ENCODE assay signal across 25 mouse cellular contexts in the genomic region with DNA sequence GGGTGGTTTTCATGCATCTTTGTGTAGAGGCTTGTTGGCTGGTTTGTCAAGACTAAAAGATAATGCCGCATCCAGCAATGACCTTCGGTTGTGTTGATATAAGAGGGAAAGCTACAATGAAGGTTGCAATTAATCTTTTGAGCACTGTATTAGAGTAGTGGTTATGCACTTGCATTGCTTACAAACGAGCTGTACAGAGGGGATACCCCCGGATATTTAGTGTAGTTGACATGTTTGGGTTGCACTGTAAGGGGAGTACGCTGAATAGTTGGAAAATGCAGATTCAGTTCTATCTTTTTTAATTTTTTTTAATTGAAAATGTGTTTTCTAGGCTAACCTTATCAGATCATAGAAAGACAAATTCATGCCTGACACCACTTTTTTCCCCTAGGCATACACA. TPM values are rescaled to one million over a fixed set of nuclear protein-coding genes. Genes with fewer than 3 reads are reported as not detected.
A peak's percentile ranks its signal among the peaks of the same experiment; 100 is the strongest.
DNase-seq lines count a peak whose midpoint lies in the region; ATAC-seq and TF ChIP-seq lines count a peak whose summit lies in the region.
"Had no signal": no experiment of that assay in that cellular context is flagged by ENCODE, and none has a peak within 500 bp of the region (broad histone marks: within the 10 kb centered on the region; RNA-seq: fewer than 3 reads in every experiment).

No protein-coding gene starts in this region.

- no peaks in the 10 kb centered on the region; the same call in 1 of the 2 replicates for H3K36me3 ChIP-seq in forebrain, embryonic 10.5 days (replicated peaks)
- H3K36me3 ChIP-seq in forebrain, embryonic 14.5 days (ENCODE audit: control insufficient read depth, insufficient read depth, low read length): no peaks in the 10 kb centered on the region
- H3K36me3 ChIP-seq in forebrain, embryonic 13.5 days (ENCODE audit: poor library complexity, severe bottlenecking): no peaks in the 10 kb centered on the region
- H3K36me3 ChIP-seq in forebrain, embryonic 16.5 days (ENCODE audit: control insufficient read depth, insufficient read depth): no peaks in the 10 kb centered on the region
- no peaks in the 10 kb centered on the region; the same call in 1 of the 2 replicates for H3K36me3 ChIP-seq in midbrain, embryonic 10.5 days
- H3K36me3 ChIP-seq in midbrain, postnatal 0 days (ENCODE audit: insufficient read depth, low read length): no peaks in the 10 kb centered on the region
- no peaks in the 10 kb centered on the region for H3K36me3 ChIP-seq in midbrain, embryonic 15.5 days (replicated peaks)
- H3K36me3 ChIP-seq in midbrain, embryonic 16.5 days (ENCODE audit: control insufficient read depth, insufficient read depth, low read length): no peaks in the 10 kb centered on the region; the same call in 1 of the 2 replicates
- H3K36me3 ChIP-seq: embryonic facial prominence, embryonic 10.5 days; embryonic facial prominence, embryonic 13.5 days; intestine, embryonic 15.5 days had no signal

- no peak overlapping the region for H3K4me2 ChIP-seq in forebrain, embryonic 14.5 days (ENCODE audit: low read length)
- no peak overlapping the region for H3K4me2 ChIP-seq in forebrain, embryonic 13.5 days
- H3K4me2 ChIP-seq in forebrain, embryonic 16.5 days (ENCODE audit: low read length): no peak overlapping the region
- no peak overlapping the region for H3K4me2 ChIP-seq in midbrain, postnatal 0 days (ENCODE audit: low read depth, low read length, poor library complexity, severe bottlenecking)
- no peak overlapping the region for H3K4me2 ChIP-seq in midbrain, embryonic 15.5 days
- no peak overlapping the region for H3K4me2 ChIP-seq in midbrain, embryonic 16.5 days (ENCODE audit: low read length)
- H3K4me2 ChIP-seq: embryonic facial prominence, embryonic 13.5 days; heart, embryonic 11.5 days; intestine, embryonic 15.5 days had no signal

- H3K27me3 ChIP-seq in forebrain, embryonic 10.5 days (ENCODE audit: poor library complexity, severe bottlenecking): no peaks in the 10 kb centered on the region
- no peaks in the 10 kb centered on the region for H3K27me3 ChIP-seq in forebrain, embryonic 14.5 days (replicated peaks; ENCODE audit: control insufficient read depth, insufficient read depth, low read length)
- H3K27me3 ChIP-seq in forebrain, embryonic 13.5 days: no peaks in the 10 kb centered on the region
- no peaks in the 10 kb centered on the region for H3K27me3 ChIP-seq in forebrain, embryonic 16.5 days (replicated peaks; ENCODE audit: control insufficient read depth, insufficient read depth, low read length)
- no peaks in the 10 kb centered on the region for H3K27me3 ChIP-seq in midbrain, embryonic 10.5 days (ENCODE audit: low read depth, poor library complexity, severe bottlenecking)
- H3K27me3 ChIP-seq in midbrain, postnatal 0 days (ENCODE audit: insufficient read depth, low read length): no peaks in the 10 kb centered on the region
- H3K27me3 ChIP-seq in midbrain, embryonic 15.5 days (replicated peaks): no peaks in the 10 kb centered on the region
- H3K27me3 ChIP-seq in midbrain, embryonic 16.5 days (ENCODE audit: control insufficient read depth, insufficient read depth, low read depth, low read length): no peaks in the 10 kb centered on the region
- H3K27me3 ChIP-seq: embryonic facial prominence, embryonic 13.5 days; hindbrain, embryonic 15.5 days; intestine, embryonic 15.5 days had no signal

- TF ChIP-seq CTCF in midbrain, postnatal 0 days (IDR thresholded peaks at IDR 0.05): no peak

- no peak overlapping the region for H3K9ac ChIP-seq in forebrain, embryonic 14.5 days (ENCODE audit: low read length)
- H3K9ac ChIP-seq in forebrain, embryonic 13.5 days: no peak overlapping the region
- H3K9ac ChIP-seq in forebrain, embryonic 16.5 days (replicated peaks; ENCODE audit: low read depth, low read length): no peak overlapping the region
- H3K9ac ChIP-seq in midbrain, postnatal 0 days (replicated peaks; ENCODE audit: low read length, poor library complexity, severe bottlenecking): no peak overlapping the region
- no peak overlapping the region for H3K9ac ChIP-seq in midbrain, embryonic 15.5 days
- no peak overlapping the region for H3K9ac ChIP-seq in midbrain, embryonic 16.5 days (ENCODE audit: low read depth, low read length)
- H3K9ac ChIP-seq: embryonic facial prominence, embryonic 13.5 days; hindbrain, embryonic 15.5 days; intestine, embryonic 15.5 days had no signal

- no peak overlapping the region for H3K4me3 ChIP-seq in forebrain, embryonic 10.5 days
- H3K4me3 ChIP-seq in forebrain, embryonic 14.5 days (ENCODE audit: low read depth, low read length): no peak overlapping the region
- H3K4me3 ChIP-seq in forebrain, embryonic 13.5 days: no peak overlapping the region
- H3K4me3 ChIP-seq in forebrain, embryonic 16.5 days (replicated peaks; ENCODE audit: low read length): no peak overlapping the region
- no peak overlapping the region for H3K4me3 ChIP-seq in midbrain, embryonic 10.5 days
- H3K4me3 ChIP-seq in midbrain, postnatal 0 days (ENCODE audit: low read depth, low read length): no peak overlapping the region
- no peak overlapping the region for H3K4me3 ChIP-seq in midbrain, embryonic 15.5 days
- no peak overlapping the region for H3K4me3 ChIP-seq in midbrain, embryonic 16.5 days (ENCODE audit: low read depth, low read length)
- H3K4me3 ChIP-seq: embryonic facial prominence, embryonic 10.5 days; embryonic facial prominence, embryonic 13.5 days; erythroblast, embryonic 14.5 days; gastrocnemius, adult 2 months; hindbrain, embryonic 15.5 days; intestine, embryonic 15.5 days had no signal

- peak overlapping the region; percentile 77 for H3K27ac ChIP-seq in forebrain, embryonic 10.5 days
- no peak overlapping the region for H3K27ac ChIP-seq in forebrain, embryonic 14.5 days (ENCODE audit: low read depth, low read length)
- H3K27ac ChIP-seq in forebrain, embryonic 13.5 days: no peak overlapping the region
- no peak overlapping the region for H3K27ac ChIP-seq in forebrain, embryonic 16.5 days (ENCODE audit: low read length)
- H3K27ac ChIP-seq in midbrain, embryonic 10.5 days (replicated peaks): peak overlapping the region; percentile 60
- no peak overlapping the region for H3K27ac ChIP-seq in midbrain, postnatal 0 days (ENCODE audit: low read depth, low read length)
- H3K27ac ChIP-seq in midbrain, embryonic 15.5 days: peak overlapping the region; percentile 20; the same call in 1 of the 2 replicates
- no peak overlapping the region for H3K27ac ChIP-seq in midbrain, embryonic 16.5 days (ENCODE audit: low read length)
- H3K27ac ChIP-seq: embryonic facial prominence, embryonic 10.5 days; embryonic facial prominence, embryonic 13.5 days; gastrocnemius, adult 2 months; hindbrain, embryonic 15.5 days; intestine, embryonic 15.5 days had no signal

- H3K4me1 ChIP-seq in forebrain, embryonic 10.5 days: peaks cover 34% of the 10 kb centered on the region
- no peaks in the 10 kb centered on the region; the same call in 1 of the 2 replicates for H3K4me1 ChIP-seq in forebrain, embryonic 14.5 days (ENCODE audit: control insufficient read depth, insufficient read depth, low read length)
- peaks cover 15% of the 10 kb centered on the region for H3K4me1 ChIP-seq in forebrain, embryonic 13.5 days
- peaks cover 4% of the 10 kb centered on the region; the same call in 1 of the 2 replicates for H3K4me1 ChIP-seq in forebrain, embryonic 16.5 days (replicated peaks; ENCODE audit: control insufficient read depth, insufficient read depth, low read length)
- peaks cover 29% of the 10 kb centered on the region for H3K4me1 ChIP-seq in midbrain, embryonic 10.5 days
- 0 out of 2 replicates have a peak, but pooled peaks cover 3% of the 10 kb centered on the region for H3K4me1 ChIP-seq in midbrain, postnatal 0 days (ENCODE audit: insufficient read depth, low read length)
- peaks cover 6% of the 10 kb centered on the region; the same call in 1 of the 2 replicates for H3K4me1 ChIP-seq in midbrain, embryonic 15.5 days
- peaks cover 10% of the 10 kb centered on the region for H3K4me1 ChIP-seq in midbrain, embryonic 16.5 days (ENCODE audit: control insufficient read depth, insufficient read depth, low read length)
- H3K4me1 ChIP-seq: intestine, embryonic 15.5 days had no signal

- WGBS in forebrain, embryonic 10.5 days: 66% methylated on average over 5 of the region's 5 CpGs
- WGBS in forebrain, embryonic 14.5 days: 31% methylated on average over 5 of the region's 5 CpGs
- 29% methylated on average over 5 of the region's 5 CpGs for whole genome bisulfite sequencing in forebrain, embryonic 13.5 days
- 38% methylated on average over 5 of the region's 5 CpGs for WGBS in forebrain, embryonic 16.5 days
- 77% methylated on average over 5 of the region's 5 CpGs for WGBS in midbrain, embryonic 10.5 days
- WGBS in midbrain, postnatal 0 days: 63% methylated on average over 5 of the region's 5 CpGs
- 62% methylated on average over 5 of the region's 5 CpGs for WGBS in midbrain, embryonic 15.5 days
- WGBS in midbrain, embryonic 16.5 days: 49% methylated on average over 5 of the region's 5 CpGs

- no peaks in the 10 kb centered on the region for H3K9me3 ChIP-seq in forebrain, embryonic 10.5 days
- H3K9me3 ChIP-seq in forebrain, embryonic 14.5 days (replicated peaks; ENCODE audit: control insufficient read depth, low read length): no peaks in the 10 kb centered on the region
- H3K9me3 ChIP-seq in forebrain, embryonic 13.5 days (replicated peaks): no peaks in the 10 kb centered on the region
- no peaks in the 10 kb centered on the region for H3K9me3 ChIP-seq in forebrain, embryonic 16.5 days (ENCODE audit: control insufficient read depth, low read length)
- H3K9me3 ChIP-seq in midbrain, embryonic 10.5 days (replicated peaks): no peaks in the 10 kb centered on the region
- H3K9me3 ChIP-seq in midbrain, postnatal 0 days (ENCODE audit: low read length): no peaks in the 10 kb centered on the region
- H3K9me3 ChIP-seq in midbrain, embryonic 15.5 days: no peaks in the 10 kb centered on the region
- no peaks in the 10 kb centered on the region for H3K9me3 ChIP-seq in midbrain, embryonic 16.5 days (replicated peaks; ENCODE audit: control insufficient read depth, low read length, poor library complexity, severe bottlenecking)
- H3K9me3 ChIP-seq: embryonic facial prominence, embryonic 10.5 days; embryonic facial prominence, embryonic 13.5 days; hindbrain, embryonic 15.5 days; intestine, embryonic 15.5 days had no signal

- no peak for ATAC-seq in forebrain, embryonic 14.5 days
- ATAC-seq in forebrain, embryonic 13.5 days: 0 out of 2 replicates have a peak, but pooled peaks have one; percentile 50
- no peak for ATAC-seq in forebrain, embryonic 16.5 days
- no peak for ATAC-seq in midbrain, postnatal 0 days (ENCODE audit: low FRiP score)
- peak; percentile 68; the same call in 1 of the 2 replicates for ATAC-seq in midbrain, embryonic 15.5 days (replicated peaks)
- ATAC-seq in midbrain, embryonic 16.5 days: no peak
- ATAC-seq: activated CD4-positive, CD25-positive, alpha-beta regulatory T cell, adult 4 months; intestine, embryonic 15.5 days had no signal

- DNase-seq in forebrain, embryonic 10.5 days (ENCODE audit: extremely low spot score, low spot score): no peak
- no peak for DNase-seq in forebrain, embryonic 14.5 days (ENCODE audit: low spot score)
- no peak for DNase-seq in midbrain, embryonic 10.5 days (ENCODE audit: low spot score)
- no peak for DNase-seq in midbrain, postnatal 0 days (ENCODE audit: low spot score)
- DNase-seq: adrenal gland, adult 8-10 months; adrenal gland, postnatal 25 days; cerebellum, adult 11-12 months; cerebellum, adult 8-10 months; cerebellum, postnatal 10 days; cerebellum, postnatal 36 days; gastrocnemius, adult 2 months; gastrocnemius, postnatal 14 days; heart, adult 11 months had no signal

RNA-seq across cellular contexts. Expression of a gene that starts 22.4 kb away (rescaled TPM):
- 12.0 and 13.2 TPM in 2 replicates for polyA plus RNA-seq in forebrain, embryonic 10.5 days (2016; fragmentation: Nextera tagmentation; extraction: Ambion mirVana)
- 18.2 and 20.5 TPM in 2 replicates for polyA plus RNA-seq in forebrain, embryonic 14.5 days (2014; fragmentation: Nextera tagmentation; extraction: Ambion mirVana)
- 21.1 TPM in 2 replicates for polyA plus RNA-seq in forebrain, embryonic 13.5 days (2015; fragmentation: Nextera tagmentation; extraction: Ambion mirVana)
- polyA plus RNA-seq in forebrain, embryonic 16.5 days (2015; fragmentation: Nextera tagmentation; extraction: Ambion mirVana): 12.3 and 15.3 TPM in 2 replicates
- polyA plus RNA-seq in midbrain, embryonic 10.5 days (2016; fragmentation: Nextera tagmentation; extraction: Ambion mirVana): 18.2 and 23.4 TPM in 2 replicates
- 55.6 and 64.3 TPM in 2 replicates for total RNA-seq in midbrain, postnatal 0 days (2014; rRNA removed)
- 35.9 and 39.6 TPM in 2 replicates for polyA plus RNA-seq in midbrain, postnatal 0 days (2015; fragmentation: Nextera tagmentation; extraction: Ambion mirVana)
- 41.1 and 44.8 TPM in 2 replicates for polyA plus RNA-seq in midbrain, embryonic 15.5 days (2015; fragmentation: Nextera tagmentation; extraction: Ambion mirVana)
- 43.6 and 45.6 TPM in 2 replicates for polyA plus RNA-seq in midbrain, embryonic 16.5 days (2015; fragmentation: Nextera tagmentation; extraction: Ambion mirVana)
- total RNA-seq: hematopoietic stem cell, adult 5-6 weeks had no signal

Comparison
In these comparisons a context has a peak if more than half of its experiments do, and no peak if none do; other contexts are left out.
1. H3K27ac ChIP-seq: peak in forebrain, embryonic 10.5 days (single experiment), midbrain, embryonic 10.5 days (single experiment) and midbrain, embryonic 15.5 days (single experiment); none in forebrain, embryonic 14.5 days (single experiment), forebrain, embryonic 13.5 days (single experiment), forebrain, embryonic 16.5 days (single experiment), midbrain, postnatal 0 days (single experiment) and midbrain, embryonic 16.5 days (single experiment).
2. ATAC-seq: peak in forebrain, embryonic 13.5 days (single experiment) and midbrain, embryonic 15.5 days (single experiment); none in forebrain, embryonic 14.5 days (single experiment), forebrain, embryonic 16.5 days (single experiment), midbrain, postnatal 0 days (single experiment) and midbrain, embryonic 16.5 days (single experiment).